10 mouse cellular contexts compared by ENCODE assay signal in the genomic region with DNA sequence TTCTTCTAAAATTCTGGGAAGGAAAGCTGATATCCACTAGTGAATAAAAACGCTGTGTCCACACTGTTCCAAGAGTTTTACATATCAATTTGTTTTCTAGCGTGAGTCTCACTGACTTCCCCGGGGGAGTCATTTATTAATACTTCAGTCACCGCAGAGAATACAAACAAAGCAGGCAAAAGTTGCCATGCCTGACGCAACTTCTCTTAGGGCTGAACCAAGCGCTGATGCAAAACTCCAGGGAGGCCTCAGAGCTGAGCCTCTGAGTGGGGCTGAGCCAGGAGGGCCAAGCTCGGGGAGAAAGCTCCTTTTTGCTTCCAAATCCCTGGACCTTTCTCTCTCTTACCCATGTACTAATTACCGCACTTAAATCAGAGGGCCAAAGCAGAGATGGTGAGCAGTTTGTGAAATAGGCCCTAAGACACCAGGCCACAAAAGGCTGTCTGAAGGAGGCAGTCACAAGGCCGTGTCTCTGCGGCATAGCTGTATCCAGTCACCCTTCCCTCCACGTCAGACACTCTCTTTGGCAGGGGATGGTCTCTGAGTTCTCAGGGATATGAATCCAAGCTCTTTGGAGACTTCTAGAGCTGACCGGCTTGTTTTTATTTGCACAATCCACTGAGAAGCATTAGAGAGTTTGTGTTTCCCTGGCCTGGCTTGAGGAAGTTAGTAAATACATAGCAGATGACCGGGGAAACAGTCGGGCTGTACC.
A peak's percentile ranks its signal among the peaks of the same experiment; 100 is the strongest.
DNase-seq lines count a peak whose midpoint lies in the region; ATAC-seq lines count a peak whose summit lies in the region.
"Had no signal": no experiment of that assay in that cellular context is flagged by ENCODE, and none has a peak within 500 bp of the region (broad histone marks: within the 10 kb centered on the region; RNA-seq: fewer than 3 reads in every experiment).

No protein-coding gene starts in this region.

- no peaks in the 10 kb centered on the region for H3K27me3 ChIP-seq in kidney, embryonic 16.5 days (ENCODE audit: insufficient read depth, low read length)
- H3K27me3 ChIP-seq in kidney, embryonic 15.5 days: no peaks in the 10 kb centered on the region
- no peaks in the 10 kb centered on the region for H3K27me3 ChIP-seq in limb, embryonic 15.5 days
- H3K27me3 ChIP-seq: midbrain, embryonic 15.5 days had no signal

- H3K9me3 ChIP-seq in kidney, embryonic 16.5 days (ENCODE audit: low read length): no peaks in the 10 kb centered on the region
- H3K9me3 ChIP-seq in kidney, embryonic 15.5 days (replicated peaks): no peaks in the 10 kb centered on the region
- no peaks in the 10 kb centered on the region for H3K9me3 ChIP-seq in limb, embryonic 15.5 days
- H3K9me3 ChIP-seq: midbrain, embryonic 15.5 days had no signal

- H3K4me2 ChIP-seq in kidney, embryonic 16.5 days (replicated peaks; ENCODE audit: low read depth, low read length): no peak overlapping the region
- no peak overlapping the region for H3K4me2 ChIP-seq in kidney, embryonic 15.5 days
- no peak overlapping the region for H3K4me2 ChIP-seq in limb, embryonic 15.5 days
- H3K4me2 ChIP-seq: midbrain, embryonic 15.5 days had no signal

- H3K36me3 ChIP-seq in kidney, embryonic 16.5 days (ENCODE audit: insufficient read depth, low read length): no peaks in the 10 kb centered on the region
- no peaks in the 10 kb centered on the region for H3K36me3 ChIP-seq in kidney, embryonic 15.5 days
- H3K36me3 ChIP-seq in limb, embryonic 15.5 days: no peaks in the 10 kb centered on the region
- H3K36me3 ChIP-seq: midbrain, embryonic 15.5 days had no signal

- H3K4me3 ChIP-seq in kidney, embryonic 16.5 days (ENCODE audit: low read length): no peak overlapping the region
- H3K4me3 ChIP-seq in kidney, embryonic 15.5 days (replicated peaks): no peak overlapping the region
- H3K4me3 ChIP-seq in limb, embryonic 15.5 days: no peak overlapping the region
- H3K4me3 ChIP-seq: midbrain, embryonic 15.5 days had no signal

- peak overlapping the region; percentile 36; the same call in 1 of the 2 replicates for H3K27ac ChIP-seq in kidney, embryonic 16.5 days (ENCODE audit: low read length)
- H3K27ac ChIP-seq in kidney, embryonic 15.5 days: no peak overlapping the region
- H3K27ac ChIP-seq in limb, embryonic 15.5 days: peak overlapping the region; percentile 5; the same call in 1 of the 2 replicates
- H3K27ac ChIP-seq: midbrain, embryonic 15.5 days had no signal

- WGBS in kidney, embryonic 16.5 days: 58% methylated on average over 14 of the region's 14 CpGs
- 62% methylated on average over 14 of the region's 14 CpGs for WGBS in kidney, embryonic 15.5 days
- 63% methylated on average over 14 of the region's 14 CpGs for WGBS in limb, embryonic 15.5 days

- peak; percentile 93 for DNase-seq in adipocyte (ENCODE audit: low spot score)
- DNase-seq in fibroblast of lung, adult 2 months (ENCODE audit: low read depth): peak; percentile 59
- DNase-seq in embryo, embryonic 11 days: no peak
- no peak for DNase-seq in spleen, postnatal 36 days (ENCODE audit: low spot score in 2 of 2)
- DNase-seq: thymus, postnatal 25 days had no signal

- no peak for ATAC-seq in kidney, embryonic 16.5 days (ENCODE audit: low FRiP score, low TSS enrichment)
- ATAC-seq in kidney, embryonic 15.5 days (replicated peaks; ENCODE audit: low FRiP score): no peak
- no peak for ATAC-seq in limb, embryonic 15.5 days (ENCODE audit: insufficient number of reproducible peaks, low FRiP score, low TSS enrichment, low read depth)
- ATAC-seq in megakaryocyte progenitor cell, adult 5-6 weeks (replicated peaks; ENCODE audit: poor library complexity): no peak
- ATAC-seq: midbrain, embryonic 15.5 days had no signal

- H3K4me1 ChIP-seq in kidney, embryonic 16.5 days (ENCODE audit: insufficient read depth, low read length): peaks cover 4% of the 10 kb centered on the region
- H3K4me1 ChIP-seq in kidney, embryonic 15.5 days: no peaks in the 10 kb centered on the region
- H3K4me1 ChIP-seq in limb, embryonic 15.5 days: peaks cover 11% of the 10 kb centered on the region; the same call in 1 of the 2 replicates

- no peak overlapping the region for H3K9ac ChIP-seq in kidney, embryonic 16.5 days (replicated peaks; ENCODE audit: low read length)
- no peak overlapping the region for H3K9ac ChIP-seq in kidney, embryonic 15.5 days
- no peak overlapping the region for H3K9ac ChIP-seq in limb, embryonic 15.5 days
- H3K9ac ChIP-seq: midbrain, embryonic 15.5 days had no signal

Comparison
In these comparisons a context has a peak if more than half of its experiments do, and no peak if none do; other contexts are left out.
1. DNase-seq: peak in adipocyte (single experiment) and fibroblast of lung, adult 2 months (single experiment); none in embryo, embryonic 11 days (single experiment) and spleen, postnatal 36 days (0 of 2).